Mouse (Mus musculus) right cerebral cortex, adult 2 months (tissue): ENCODE measurements at regions not wholly inside any gene's neighbourhood (a gene's known extent, or its start where the extent isn't known, plus 50 kb on each side); places are given as distances from the start of the nearest gene placed in this dataset.

Source experiments
- DNase-seq, 2 experiments: peaks; one replicate each; pipeline ENCODE4 v3.0.0; 2021 to 2022; ENCODE audit warnings: low spot score in 2 of 2

- peak; percentile 77 to 78 for DNase-seq
Measured at GRCm38 (mm10) chr17:88255744-88256598, 184.5 kb upstream of the Foxn2 start.

GRCm38 (mm10) chr17:88256599-88257544 is 183.6 kb upstream of the Foxn2 start:
- peak; percentile 67 to 68 for DNase-seq

DNA sequence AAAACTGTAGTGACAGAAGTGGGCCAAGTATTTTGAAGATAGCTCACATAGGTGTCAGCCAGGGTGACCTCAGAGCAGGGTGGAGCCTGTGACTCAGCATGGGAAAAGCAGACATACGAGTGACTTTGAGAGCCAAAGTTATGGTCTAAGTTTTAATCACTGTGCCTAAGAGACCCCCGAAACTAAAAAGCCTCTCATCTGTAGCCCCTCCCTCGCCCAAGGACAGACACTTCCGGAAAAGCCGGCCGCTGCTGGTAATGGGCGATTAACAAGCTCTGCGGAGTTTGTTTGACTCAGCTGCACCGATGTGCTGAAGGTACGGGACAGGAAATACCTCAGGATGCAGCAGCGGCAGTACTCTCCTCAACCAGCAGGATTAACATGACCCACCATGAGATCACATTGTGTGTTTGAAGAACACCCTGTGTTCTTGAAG is 182.1 kb upstream of the Foxn2 start:
- no peak for DNase-seq

DNA sequence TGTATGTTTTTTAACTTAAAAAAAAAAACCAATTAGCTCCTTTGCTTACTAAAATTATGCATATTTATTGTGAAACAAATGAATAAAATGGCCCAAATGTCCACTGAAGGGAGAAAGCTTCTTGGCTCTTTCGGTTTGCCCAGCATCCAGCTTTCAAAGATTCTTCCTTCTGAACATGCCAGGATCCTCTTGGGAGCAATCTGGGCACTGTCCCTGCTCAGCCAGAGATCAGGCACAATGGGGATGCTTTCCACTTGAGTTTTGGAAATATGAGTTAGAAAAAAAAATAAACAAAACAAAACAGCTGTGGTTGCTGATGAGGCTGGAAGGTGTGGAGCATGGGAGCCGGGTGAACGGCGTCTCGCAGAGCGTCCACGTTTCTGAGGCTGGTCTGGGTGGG is 180.3 kb upstream of the Foxn2 start:
- DNase-seq, result no peak

DNA sequence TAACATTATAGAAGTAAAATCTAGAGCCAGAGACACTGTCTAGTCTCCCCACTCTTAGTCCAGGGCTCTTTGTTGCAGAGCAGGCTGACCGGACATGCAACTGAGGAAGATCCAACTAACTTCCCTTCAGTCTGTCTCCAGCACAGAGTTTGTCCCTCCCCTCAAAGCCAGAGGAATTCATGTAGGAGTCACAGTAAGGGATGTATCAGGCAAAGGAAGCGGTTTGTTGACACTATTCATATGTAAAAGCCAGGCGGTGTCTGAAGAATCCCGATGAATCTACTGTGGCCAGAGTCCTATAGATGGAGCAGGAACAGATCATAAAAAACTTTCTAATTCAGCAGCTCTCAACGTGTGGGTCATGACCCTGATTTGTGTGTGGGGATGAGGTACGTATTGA is 179.7 kb upstream of the Foxn2 start:
- no peak for DNase-seq

- DNase-seq, result no peak
Measured at GRCm38 (mm10) chr17:88261556-88261955, 179.0 kb upstream of the Foxn2 start.

DNA sequence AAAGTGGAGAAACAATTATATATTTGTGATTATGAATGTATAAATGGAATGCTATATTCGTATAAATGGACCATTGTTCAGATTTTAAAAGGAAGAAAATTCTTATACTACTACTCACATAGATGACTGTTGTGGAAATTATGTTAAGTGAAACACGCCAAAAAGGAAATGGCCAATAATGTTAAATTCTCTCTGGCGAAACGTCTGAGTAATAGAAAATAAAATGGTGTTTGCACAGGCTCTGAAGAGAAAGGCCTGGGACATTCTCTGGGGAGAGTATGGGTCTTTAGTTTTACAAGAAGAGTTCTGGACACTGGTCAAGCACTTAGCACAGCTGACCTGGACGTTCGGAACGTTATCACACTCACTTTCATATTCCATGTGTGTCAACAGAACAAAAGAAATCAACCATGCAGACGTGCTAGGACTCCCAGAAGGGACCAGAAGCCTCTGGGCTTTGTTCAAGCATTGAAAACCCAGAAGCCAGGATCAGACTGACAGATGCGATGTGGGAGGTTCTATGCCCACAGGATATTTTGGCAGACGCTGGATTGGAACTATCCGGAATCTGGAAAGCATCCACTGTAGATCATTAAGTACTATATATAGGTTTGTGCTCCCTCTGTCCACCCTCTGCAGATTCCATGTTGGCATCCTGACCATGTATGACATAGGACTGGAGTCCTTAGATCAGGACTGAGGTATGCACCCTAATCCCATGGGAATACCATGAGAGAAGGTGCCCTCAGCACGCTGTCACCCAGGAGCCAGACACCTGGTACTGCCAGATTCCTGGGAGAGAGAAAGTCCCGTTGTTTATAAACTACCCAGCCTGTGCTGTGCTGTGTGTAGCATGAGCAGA is 178.0 kb upstream of the Foxn2 start:
- DNase-seq, result peak; percentile 69 to 82

- no peak for DNase-seq
Measured at GRCm38 (mm10) chr17:88265291-88265690, 175.2 kb upstream of the Foxn2 start.

DNA sequence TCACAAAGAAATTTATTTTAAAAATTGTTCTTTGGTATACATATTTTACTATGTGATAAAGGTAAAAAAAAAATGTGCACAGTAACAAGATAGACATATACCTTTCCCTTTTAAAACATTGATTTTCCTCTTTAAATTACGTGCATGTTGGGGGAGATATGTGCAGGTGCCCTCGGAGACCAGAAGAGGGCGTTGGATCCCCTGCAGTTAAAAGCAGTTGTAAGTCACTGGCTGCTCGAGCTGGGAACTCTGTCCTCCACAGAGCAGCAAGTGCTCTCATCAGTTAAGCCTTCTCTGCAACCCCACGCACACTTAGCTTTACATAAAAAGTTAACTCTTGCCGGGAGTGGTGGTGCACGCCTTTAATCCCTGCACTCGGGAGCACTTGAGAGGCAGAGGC is 172.3 kb upstream of the Foxn2 start:
- no peak for DNase-seq

DNA sequence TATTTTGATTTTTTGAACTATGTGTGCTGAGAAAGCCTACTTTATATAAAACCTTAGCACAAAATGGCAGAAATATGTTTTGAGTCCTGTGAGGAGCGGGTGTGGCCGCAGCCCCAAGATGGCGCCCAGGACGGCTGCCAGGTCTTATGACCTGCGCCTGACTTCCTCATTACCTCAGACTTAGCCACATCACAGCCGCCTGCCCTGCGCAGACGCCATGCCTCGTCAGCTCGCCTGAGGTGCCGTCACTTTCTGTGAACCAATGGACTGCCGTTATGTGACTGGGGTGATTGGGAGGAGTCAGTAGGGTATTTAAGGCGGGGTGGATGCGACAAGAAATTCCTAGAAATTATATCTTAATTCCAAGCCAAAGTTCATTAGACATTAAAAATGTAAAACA is 171.7 kb upstream of the Foxn2 start:
- no peak for DNase-seq

DNA sequence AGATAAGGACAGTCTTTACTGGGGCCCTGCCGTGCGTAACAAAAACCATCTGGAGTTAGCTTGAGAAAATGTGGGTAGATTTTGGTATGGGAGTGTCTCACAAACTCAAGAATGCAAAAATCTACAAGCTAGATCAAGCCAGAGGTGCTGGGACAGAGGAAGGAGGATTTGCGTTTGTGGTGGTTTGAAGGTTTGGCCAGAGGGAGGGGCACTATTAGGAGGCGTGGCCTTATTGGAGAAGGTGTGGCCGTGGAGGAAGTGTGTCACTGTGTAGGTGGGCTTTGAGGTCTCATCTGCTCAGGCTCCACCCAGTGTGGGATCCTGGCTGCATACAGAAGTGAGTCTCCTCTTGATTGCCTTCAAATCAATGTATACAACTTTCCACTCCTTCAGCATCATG is 169.6 kb upstream of the Foxn2 start:
- DNase-seq, result no peak

- no peak for DNase-seq
Measured at GRCm38 (mm10) chr17:88272161-88272560, 168.3 kb upstream of the Foxn2 start.

GRCm38 (mm10) chr17:88273520-88273919 is 167.0 kb upstream of the Foxn2 start:
- no peak for DNase-seq

DNA sequence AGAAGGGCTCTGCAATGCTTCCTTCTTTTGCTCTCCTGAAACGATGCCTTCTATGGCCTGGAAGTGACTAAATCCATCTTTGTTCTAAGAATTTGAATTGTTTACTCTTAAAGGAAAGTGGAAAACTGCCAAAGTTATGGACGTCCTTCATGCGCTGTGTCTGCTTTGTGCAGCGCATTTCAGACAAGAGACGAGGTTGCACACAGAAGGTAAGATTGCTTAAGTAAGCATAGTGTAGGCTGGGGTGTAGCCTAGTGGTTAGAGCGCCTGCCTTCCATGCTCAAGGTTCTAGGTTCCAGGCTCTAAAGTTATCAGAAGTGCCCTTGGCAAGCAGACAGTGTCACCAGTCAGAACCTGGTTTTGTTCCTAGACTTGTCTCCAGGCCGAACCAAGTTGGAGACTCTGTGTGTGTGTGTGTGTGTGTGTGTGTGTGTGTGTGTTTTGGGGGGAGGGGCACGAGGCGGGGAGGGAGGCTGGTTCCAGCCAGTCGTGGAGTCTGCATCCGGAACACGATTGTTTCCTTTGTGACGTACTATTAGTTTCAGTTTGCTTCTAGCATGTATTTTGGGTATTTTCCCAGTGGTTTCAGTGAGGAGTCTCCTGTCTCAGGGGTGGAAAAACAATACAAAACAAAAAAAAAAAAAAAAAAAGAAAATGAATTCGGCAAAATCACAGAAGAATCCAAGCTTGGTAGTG is 166.4 kb upstream of the Foxn2 start:
- peak in 1 of 2 experiments; percentile 18 for DNase-seq

GRCm38 (mm10) chr17:88274720-88275433 is 165.6 kb upstream of the Foxn2 start:
- DNase-seq, result peak; percentile 35 to 52

DNA sequence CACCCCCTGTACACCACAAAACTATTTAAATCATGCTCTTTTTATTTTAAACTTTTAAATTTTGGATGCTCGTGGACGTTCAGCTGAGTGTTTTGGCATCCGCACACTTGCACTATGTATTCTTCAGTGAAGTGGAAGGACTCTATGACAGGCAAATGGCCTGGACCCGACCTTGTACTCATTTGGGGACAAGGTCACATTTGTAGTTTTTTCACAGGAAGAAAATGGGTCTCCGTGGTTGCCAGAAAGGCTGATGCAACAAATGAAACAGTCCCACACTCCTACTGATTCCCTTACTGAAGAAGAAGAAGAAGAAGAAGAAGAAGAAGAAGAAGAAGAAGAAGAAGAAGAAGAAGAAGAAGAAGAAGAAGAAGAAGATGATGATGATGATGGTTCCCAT is 160.9 kb upstream of the Foxn2 start:
- no peak for DNase-seq

DNA sequence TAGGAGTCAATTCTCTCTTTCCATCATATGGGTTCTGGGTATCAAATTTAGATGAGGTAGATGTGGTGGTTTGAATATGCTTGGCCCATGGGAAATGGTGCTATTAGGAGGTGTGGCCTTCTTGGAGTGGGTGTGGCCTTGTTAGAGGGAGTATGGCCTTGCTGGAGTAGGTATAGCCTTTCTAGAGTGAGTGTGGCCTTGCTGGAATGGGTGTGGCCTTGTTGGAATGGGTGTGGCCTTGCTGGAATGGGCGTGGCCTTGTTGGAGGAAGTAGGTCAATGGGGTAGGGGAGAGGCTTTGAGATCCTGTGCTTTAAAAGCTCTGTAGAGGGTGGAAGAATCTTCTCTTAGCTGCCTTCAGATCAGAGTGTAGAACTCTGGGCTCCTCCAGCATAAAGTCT is 157.8 kb upstream of the Foxn2 start:
- no peak for DNase-seq

GRCm38 (mm10) chr17:88284477-88284876 is 156.0 kb upstream of the Foxn2 start:
- DNase-seq, result no peak

DNA sequence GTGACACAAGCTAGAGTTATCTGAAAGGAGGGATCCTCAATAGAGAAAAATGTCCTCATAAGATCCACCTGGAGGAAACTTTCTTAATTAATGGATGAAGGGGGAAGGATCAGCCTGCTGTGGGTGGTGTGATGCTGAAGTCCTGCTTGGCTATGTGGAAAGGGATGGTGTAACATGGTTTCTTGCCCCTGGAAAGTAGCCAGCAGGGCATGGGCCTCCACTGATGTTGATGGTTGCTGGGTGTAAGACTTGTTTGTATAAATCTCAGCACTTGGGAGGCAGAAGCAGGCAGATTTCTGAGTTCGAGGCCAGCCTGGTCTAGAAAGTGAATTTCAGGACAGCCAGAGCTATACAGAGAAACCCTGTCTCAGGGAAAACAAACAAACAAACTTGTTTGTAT is 152.7 kb upstream of the Foxn2 start:
- no peak for DNase-seq

DNA sequence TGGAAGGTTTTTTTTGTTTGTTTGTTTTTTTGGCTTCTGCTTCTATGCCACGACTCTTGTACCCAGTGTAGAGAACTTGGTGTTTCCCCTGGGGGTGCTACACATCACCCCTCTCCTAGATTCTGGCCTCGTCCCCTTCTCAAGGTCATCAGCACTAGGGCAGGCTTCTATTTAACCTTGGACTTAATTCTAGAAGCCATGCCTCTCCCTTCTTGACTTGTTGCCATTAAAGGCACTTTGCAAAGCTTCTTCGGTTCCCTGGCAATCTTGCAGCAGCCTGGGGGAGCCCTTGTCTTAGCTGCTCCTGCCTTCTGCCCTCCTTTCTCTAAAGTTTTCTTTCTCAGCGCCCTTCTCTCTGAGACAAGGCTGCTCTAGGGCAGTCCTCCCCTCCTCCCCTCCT is 143.0 kb upstream of the Foxn2 start:
- no peak for DNase-seq
